Mouse (Mus musculus) embryonic fibroblast, embryonic 13.5 days (primary cell): ENCODE data around the gene Arhgap30. TPM values are rescaled to one million over a fixed set of nuclear protein-coding genes. Genes with fewer than 3 reads are reported as not detected.

Experiments used
- H3K27ac ChIP-seq: 2 replicates; pipeline ENCODE4 v1.5.1; 2012; ENCODE audit warnings: low read length, control low read depth, inconsistent platforms; ENCODE audit not compliant: insufficient read depth
- H3K4me1 ChIP-seq: 2 replicates; pipeline ENCODE4 v1.6.1; 2011; ENCODE audit warnings: low read length; ENCODE audit not compliant: control insufficient read depth, insufficient read depth
- H3K4me3 ChIP-seq: 2 replicates; pipeline ENCODE4 v1.5.1; 2011; ENCODE audit warnings: mild to moderate bottlenecking, control low read depth, low read length; ENCODE audit not compliant: insufficient read depth
- CTCF ChIP-seq: IDR thresholded peaks from 2 replicates; pipeline ENCODE4 v1.5.1; 2011; ENCODE audit warnings: mild to moderate bottlenecking, control low read depth, low read length, moderate library complexity, borderline replicate concordance; ENCODE audit not compliant: insufficient read depth
- POLR2A ChIP-seq: IDR thresholded peaks from 2 replicates; pipeline ENCODE4 v1.6.1; 2011; ENCODE audit warnings: low read depth, mild to moderate bottlenecking, control low read depth, low read length, moderate library complexity
- polyA plus RNA-seq: library from polyadenylated mRNA; stranded (reverse); fragments of >200 nt; gene quantifications from 2 replicates; pipeline ENCODE4 v1.2.4, GENCODE M21; 2011; ENCODE audit warnings: low read depth; ENCODE audit not compliant: missing spikeins, insufficient read length

Gene Arhgap30
- polyA plus RNA-seq, 1 experiment, result 0.47 TPM

GRCm38 (mm10) chr1:171459791-171460190, 71.0 kb downstream of the Arhgap30 start:
- TF ChIP-seq CTCF, result no peak
- TF ChIP-seq POLR2A, result no peak
- Histone ChIP-seq H3K4me3 (no peak overlapping the region), H3K27ac (no peak overlapping the region), H3K4me1 (no peaks in the 10 kb centered on the region)

Other genes starting within 250 kb of the Arhgap30 start
- 297 and 334 TPM in 2 replicates for gene Sdhc, start 238.4 kb upstream of the Arhgap30 start, polyA plus RNA-seq
- gene Mpz, start 238.2 kb upstream of the Arhgap30 start, polyA plus RNA-seq, result 1.2 TPM in 1 of 2 replicates, not detected in the other
- gene Pcp4l1, start 192.7 kb upstream of the Arhgap30 start, polyA plus RNA-seq, result 6.2 and 12.2 TPM in 2 replicates
- gene Nr1i3, start 175.0 kb upstream of the Arhgap30 start, polyA plus RNA-seq, result not detected in 2 replicates
- 26.9 and 29.9 TPM in 2 replicates for gene Tomm40l, start 166.4 kb upstream of the Arhgap30 start, polyA plus RNA-seq
- gene Apoa2, start 163.9 kb upstream of the Arhgap30 start, polyA plus RNA-seq, result 1.2 and 1.3 TPM in 2 replicates
- 1.6 and 7.1 TPM in 2 replicates for gene Fcer1g, start 154.6 kb upstream of the Arhgap30 start, polyA plus RNA-seq
- 24.3 and 25.8 TPM in 2 replicates for gene Adamts4, start 138.5 kb upstream of the Arhgap30 start, polyA plus RNA-seq
- gene Ndufs2, start 137.6 kb upstream of the Arhgap30 start, polyA plus RNA-seq, result 226 and 234 TPM in 2 replicates
- gene B4galt3, start 118.6 kb upstream of the Arhgap30 start, polyA plus RNA-seq, result 53.2 and 55.1 TPM in 2 replicates
- 23.9 and 24.3 TPM in 2 replicates for gene Ppox, start 107.8 kb upstream of the Arhgap30 start, polyA plus RNA-seq
- gene Usp21, start 101.0 kb upstream of the Arhgap30 start, polyA plus RNA-seq, result 36.8 and 59.0 TPM in 2 replicates
- gene Ufc1, start 93.9 kb upstream of the Arhgap30 start, polyA plus RNA-seq, result 77.8 and 81.9 TPM in 2 replicates
- 43.1 and 53.2 TPM in 2 replicates for gene Dedd, start 59.8 kb upstream of the Arhgap30 start, polyA plus RNA-seq
- 33.6 and 36.9 TPM in 2 replicates for gene Nit1, start 43.3 kb upstream of the Arhgap30 start, polyA plus RNA-seq
- gene Pfdn2, start 43.3 kb upstream of the Arhgap30 start, polyA plus RNA-seq, result 97.0 and 103 TPM in 2 replicates
- not detected in 2 replicates for gene Klhdc9, start 28.2 kb upstream of the Arhgap30 start, polyA plus RNA-seq
- 0.15 TPM in 1 of 2 replicates, not detected in the other for gene Nectin4, start 18.9 kb upstream of the Arhgap30 start, polyA plus RNA-seq
- 28.3 and 37.3 TPM in 2 replicates for gene Usf1, start 22.4 kb downstream of the Arhgap30 start, polyA plus RNA-seq
- gene Tstd1, start 29.9 kb downstream of the Arhgap30 start, polyA plus RNA-seq, result 1.9 TPM in 1 of 2 replicates, not detected in the other
- 7.4 and 9.4 TPM in 2 replicates for gene F11r, start 48.6 kb downstream of the Arhgap30 start, polyA plus RNA-seq
- 4.0 and 6.1 TPM in 2 replicates for gene Alyref2, start 114.5 kb downstream of the Arhgap30 start, polyA plus RNA-seq
- gene Itln1, start 146.3 kb downstream of the Arhgap30 start, polyA plus RNA-seq, result not detected in 2 replicates
- gene Cd244a, start 170.2 kb downstream of the Arhgap30 start, polyA plus RNA-seq, result 0.40 TPM in 1 of 2 replicates, not detected in the other
- gene Ly9, start 218.5 kb downstream of the Arhgap30 start, polyA plus RNA-seq, result 0.47 TPM in 1 of 2 replicates, not detected in the other